Mouse (Mus musculus): Measurements from ENCODE around the gene Ncoa1. TPM values are rescaled to one million over a fixed set of nuclear protein-coding genes. Genes with fewer than 3 reads are reported as not detected.
"Not testable (repeated sequence)": the region's sequence is repeated elsewhere in the genome, so short reads cannot be mapped to it uniquely, and the experiment has no call there.

Ncoa1 gene
- polyA plus RNA-seq, 1 experiment from 2014 or later, result 2.3 TPM

- DNase-seq (ENCODE audit: low spot score), result no peak
- Histone ChIP-seq H3K4me3 (no peak overlapping the region), H3K36me3 (no peaks in the 10 kb centered on the region), H3K27ac (replicated peaks) (no peak overlapping the region), H3K9me3 (replicated peaks) (no peaks in the 10 kb centered on the region), H3K27me3 (ENCODE audit: low read depth, poor library complexity, severe bottlenecking) (no peaks in the 10 kb centered on the region), H3K4me1 (no peaks in the 10 kb centered on the region)
- 86% methylated on average over 1 of the region's 1 CpGs for WGBS
Observed at GRCm38 (mm10) chr12:4462420-4462819, 14.6 kb downstream of the Ncoa1 start.

- no peak for DNase-seq (ENCODE audit: low spot score)
- Histone ChIP-seq H3K36me3 (no peaks in the 10 kb centered on the region), H3K27me3 (ENCODE audit: low read depth, poor library complexity, severe bottlenecking) (no peaks in the 10 kb centered on the region), H3K9me3 (replicated peaks) (no peaks in the 10 kb centered on the region), H3K4me3 (no peak overlapping the region), H3K27ac (replicated peaks) (no peak overlapping the region), H3K4me1 (no peaks in the 10 kb centered on the region)
- WGBS, result 90% methylated on average over 2 of the region's 2 CpGs
Observed at GRCm38 (mm10) chr12:4460990-4461389, 16.0 kb downstream of the Ncoa1 start.

GRCm38 (mm10) chr12:4454956-4455565 is 21.9 kb downstream of the Ncoa1 start:
- peaks cover 4% of the 10 kb centered on the region; the same call in 1 of the 2 replicates for H3K4me1 ChIP-seq
- H3K27me3 ChIP-seq (ENCODE audit: low read depth, poor library complexity, severe bottlenecking), result no peaks in the 10 kb centered on the region
- H3K27ac ChIP-seq (replicated peaks), result no peak overlapping the region
- H3K36me3 ChIP-seq, result no peaks in the 10 kb centered on the region
- DNase-seq (ENCODE audit: low spot score), result no peak
- WGBS, result 89% methylated on average over 10 of the region's 10 CpGs
- no peak overlapping the region for H3K4me3 ChIP-seq
- no peaks in the 10 kb centered on the region for H3K9me3 ChIP-seq (replicated peaks)

- Histone ChIP-seq H3K27me3 (ENCODE audit: low read depth, poor library complexity, severe bottlenecking) (no peaks in the 10 kb centered on the region), H3K4me1 (peaks cover 4% of the 10 kb centered on the region; the same call in 1 of the 2 replicates), H3K36me3 (no peaks in the 10 kb centered on the region), H3K27ac (replicated peaks) (no peak overlapping the region), H3K9me3 (replicated peaks) (no peaks in the 10 kb centered on the region), H3K4me3 (no peak overlapping the region)
- WGBS, result 93% methylated on average over 4 of the region's 4 CpGs
- DNase-seq (ENCODE audit: low spot score), result no peak
Observed at GRCm38 (mm10) chr12:4454248-4454647, 22.7 kb downstream of the Ncoa1 start.

- H3K4me3 ChIP-seq, result no peak overlapping the region
- DNase-seq (ENCODE audit: low spot score), result no peak
- H3K27ac ChIP-seq (replicated peaks), result no peak overlapping the region
- H3K9me3 ChIP-seq (replicated peaks), result no peaks in the 10 kb centered on the region
- no peaks in the 10 kb centered on the region for H3K36me3 ChIP-seq
- H3K27me3 ChIP-seq (ENCODE audit: low read depth, poor library complexity, severe bottlenecking), result no peaks in the 10 kb centered on the region
- peaks cover 4% of the 10 kb centered on the region; the same call in 1 of the 2 replicates for H3K4me1 ChIP-seq
Observed at GRCm38 (mm10) chr12:4452233-4452632, 24.7 kb downstream of the Ncoa1 start.

GRCm38 (mm10) chr12:4450485-4450884 is 26.5 kb downstream of the Ncoa1 start:
- not testable (repeated sequence) for H3K36me3 ChIP-seq; H3K9me3 ChIP-seq (replicated peaks); DNase-seq (ENCODE audit: low spot score); H3K27ac ChIP-seq (replicated peaks); H3K4me1 ChIP-seq; H3K27me3 ChIP-seq (ENCODE audit: low read depth, poor library complexity, severe bottlenecking); H3K4me3 ChIP-seq

GRCm38 (mm10) chr12:4448076-4448589 is 28.8 kb downstream of the Ncoa1 start:
- WGBS, result 89% methylated on average over 4 of the region's 4 CpGs
- H3K27ac ChIP-seq (replicated peaks), result no peak overlapping the region
- no peaks in the 10 kb centered on the region for H3K36me3 ChIP-seq
- H3K9me3 ChIP-seq (replicated peaks), result no peaks in the 10 kb centered on the region
- no peaks in the 10 kb centered on the region for H3K4me1 ChIP-seq
- no peaks in the 10 kb centered on the region for H3K27me3 ChIP-seq (ENCODE audit: low read depth, poor library complexity, severe bottlenecking)
- H3K4me3 ChIP-seq, result no peak overlapping the region
- DNase-seq (ENCODE audit: low spot score), result no peak

GRCm38 (mm10) chr12:4444946-4445345 is 32.0 kb downstream of the Ncoa1 start:
- WGBS, result 89% methylated on average over 5 of the region's 5 CpGs
- Histone ChIP-seq H3K36me3 (no peaks in the 10 kb centered on the region), H3K9me3 (replicated peaks) (no peaks in the 10 kb centered on the region), H3K4me3 (no peak overlapping the region), H3K27me3 (ENCODE audit: low read depth, poor library complexity, severe bottlenecking) (no peaks in the 10 kb centered on the region), H3K4me1 (no peaks in the 10 kb centered on the region), H3K27ac (replicated peaks) (no peak overlapping the region)
- no peak for DNase-seq (ENCODE audit: low spot score)

- Histone ChIP-seq H3K36me3 (no peaks in the 10 kb centered on the region), H3K27ac (replicated peaks) (no peak overlapping the region), H3K9me3 (replicated peaks) (no peaks in the 10 kb centered on the region), H3K4me3 (no peak overlapping the region), H3K27me3 (ENCODE audit: low read depth, poor library complexity, severe bottlenecking) (no peaks in the 10 kb centered on the region), H3K4me1 (no peaks in the 10 kb centered on the region)
- DNase-seq (ENCODE audit: low spot score), result no peak
- WGBS, result 83% methylated on average over 3 of the region's 3 CpGs
Observed at GRCm38 (mm10) chr12:4441451-4441850, 35.5 kb downstream of the Ncoa1 start.

GRCm38 (mm10) chr12:4436198-4436597 is 40.8 kb downstream of the Ncoa1 start:
- Histone ChIP-seq H3K36me3 (no peaks in the 10 kb centered on the region), H3K4me3 (no peak overlapping the region), H3K27me3 (ENCODE audit: low read depth, poor library complexity, severe bottlenecking) (no peaks in the 10 kb centered on the region), H3K9me3 (replicated peaks) (no peaks in the 10 kb centered on the region), H3K27ac (replicated peaks) (no peak overlapping the region), H3K4me1 (no peaks in the 10 kb centered on the region)
- no peak for DNase-seq (ENCODE audit: low spot score)
- WGBS, result 92% methylated on average over 5 of the region's 5 CpGs

GRCm38 (mm10) chr12:4433549-4433948 is 43.4 kb downstream of the Ncoa1 start:
- WGBS, result 92% methylated on average over 2 of the region's 2 CpGs
- no peak for DNase-seq (ENCODE audit: low spot score)

GRCm38 (mm10) chr12:4431978-4432377 is 45.0 kb downstream of the Ncoa1 start:
- DNase-seq (ENCODE audit: low spot score), result no peak
- Histone ChIP-seq H3K36me3 (no peaks in the 10 kb centered on the region), H3K27ac (replicated peaks) (no peak overlapping the region), H3K4me3 (no peak overlapping the region), H3K9me3 (replicated peaks) (no peaks in the 10 kb centered on the region), H3K4me1 (no peaks in the 10 kb centered on the region), H3K27me3 (ENCODE audit: low read depth, poor library complexity, severe bottlenecking) (no peaks in the 10 kb centered on the region)
- 93% methylated on average over 5 of the region's 5 CpGs for WGBS

More at GRCm38 (mm10) chr12:4433549-4433948, 43.4 kb downstream of the Ncoa1 start:
- Histone ChIP-seq H3K4me1 (no peaks in the 10 kb centered on the region), H3K27me3 (ENCODE audit: low read depth, poor library complexity, severe bottlenecking) (no peaks in the 10 kb centered on the region), H3K36me3 (no peaks in the 10 kb centered on the region), H3K4me3 (no peak overlapping the region), H3K9me3 (replicated peaks) (no peaks in the 10 kb centered on the region), H3K27ac (replicated peaks) (no peak overlapping the region)

GRCm38 (mm10) chr12:4430061-4430825 is 46.7 kb downstream of the Ncoa1 start:
- H3K36me3 ChIP-seq, result no peaks in the 10 kb centered on the region
- H3K27ac ChIP-seq (replicated peaks), result no peak overlapping the region
- no peaks in the 10 kb centered on the region for H3K9me3 ChIP-seq (replicated peaks)
- H3K4me1 ChIP-seq, result no peaks in the 10 kb centered on the region
- H3K27me3 ChIP-seq (ENCODE audit: low read depth, poor library complexity, severe bottlenecking), result no peaks in the 10 kb centered on the region
- 83% methylated on average over 3 of the region's 3 CpGs for WGBS
- no peak for DNase-seq (ENCODE audit: low spot score)
- no peak overlapping the region for H3K4me3 ChIP-seq
